Mouse (Mus musculus) CD4-positive helper T cell, adult 2 months (primary cell): ENCODE data around the gene Ctf2.

Experiments used
- DNase-seq: peaks from one replicate; pipeline ENCODE4 v3.0.0-alpha.2; 2012; ENCODE audit warnings: low read depth, missing footprints, low spot score

Ctf2 gene

GRCm38 (mm10) chr7:127760478-127760877, 28.5 kb upstream of the Ctf2 start:
- no peak for DNase-seq

- no peak for DNase-seq
These were observed 27.8 kb upstream of the Ctf2 start for GRCm38 (mm10) chr7:127759716-127760115.

GRCm38 (mm10) chr7:127753741-127754140, 21.8 kb upstream of the Ctf2 start:
- no peak for DNase-seq

GRCm38 (mm10) chr7:127753158-127753557, 21.2 kb upstream of the Ctf2 start:
- no peak for DNase-seq

DNA sequence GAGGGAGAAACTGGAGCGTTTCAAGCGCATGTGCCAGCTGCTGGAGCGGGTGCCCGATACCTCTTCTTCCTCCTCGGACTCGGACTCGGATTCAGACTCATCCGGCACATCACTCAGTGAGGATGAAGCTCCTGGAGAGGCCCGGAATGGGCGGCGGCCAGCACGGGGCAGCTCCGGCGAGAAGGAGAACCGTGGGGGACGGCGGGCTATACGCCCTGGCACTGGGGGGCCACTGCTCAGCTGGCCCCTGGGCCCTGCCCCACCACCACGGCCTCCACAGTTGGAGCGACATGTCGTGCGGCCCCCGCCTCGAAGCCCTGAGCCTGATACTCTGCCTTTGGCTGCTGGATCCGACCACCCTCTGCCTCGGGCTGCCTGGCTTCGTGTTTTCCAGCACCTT, 20.1 kb upstream of the Ctf2 start:
- DNase-seq, result no peak

DNA sequence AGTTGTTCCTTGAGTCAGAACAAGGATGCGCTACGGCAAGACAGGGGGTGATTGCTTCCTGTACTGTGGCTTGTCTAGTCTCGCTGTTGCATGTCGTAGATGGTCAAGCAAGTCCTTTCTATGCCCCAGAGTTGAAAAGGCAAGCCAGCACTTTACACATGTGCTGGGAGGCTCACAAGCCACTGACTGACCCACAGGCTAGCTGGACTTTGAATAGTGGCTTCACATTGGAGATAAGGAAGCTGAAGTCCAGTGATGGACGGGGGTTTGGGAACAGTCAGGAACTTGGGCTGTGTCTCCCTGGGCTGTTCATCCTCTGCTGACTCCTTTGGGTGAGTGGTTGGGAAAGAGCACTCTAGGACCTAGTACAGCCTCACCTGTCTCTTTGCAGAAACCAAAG, 19.7 kb upstream of the Ctf2 start:
- DNase-seq, result no peak

DNA sequence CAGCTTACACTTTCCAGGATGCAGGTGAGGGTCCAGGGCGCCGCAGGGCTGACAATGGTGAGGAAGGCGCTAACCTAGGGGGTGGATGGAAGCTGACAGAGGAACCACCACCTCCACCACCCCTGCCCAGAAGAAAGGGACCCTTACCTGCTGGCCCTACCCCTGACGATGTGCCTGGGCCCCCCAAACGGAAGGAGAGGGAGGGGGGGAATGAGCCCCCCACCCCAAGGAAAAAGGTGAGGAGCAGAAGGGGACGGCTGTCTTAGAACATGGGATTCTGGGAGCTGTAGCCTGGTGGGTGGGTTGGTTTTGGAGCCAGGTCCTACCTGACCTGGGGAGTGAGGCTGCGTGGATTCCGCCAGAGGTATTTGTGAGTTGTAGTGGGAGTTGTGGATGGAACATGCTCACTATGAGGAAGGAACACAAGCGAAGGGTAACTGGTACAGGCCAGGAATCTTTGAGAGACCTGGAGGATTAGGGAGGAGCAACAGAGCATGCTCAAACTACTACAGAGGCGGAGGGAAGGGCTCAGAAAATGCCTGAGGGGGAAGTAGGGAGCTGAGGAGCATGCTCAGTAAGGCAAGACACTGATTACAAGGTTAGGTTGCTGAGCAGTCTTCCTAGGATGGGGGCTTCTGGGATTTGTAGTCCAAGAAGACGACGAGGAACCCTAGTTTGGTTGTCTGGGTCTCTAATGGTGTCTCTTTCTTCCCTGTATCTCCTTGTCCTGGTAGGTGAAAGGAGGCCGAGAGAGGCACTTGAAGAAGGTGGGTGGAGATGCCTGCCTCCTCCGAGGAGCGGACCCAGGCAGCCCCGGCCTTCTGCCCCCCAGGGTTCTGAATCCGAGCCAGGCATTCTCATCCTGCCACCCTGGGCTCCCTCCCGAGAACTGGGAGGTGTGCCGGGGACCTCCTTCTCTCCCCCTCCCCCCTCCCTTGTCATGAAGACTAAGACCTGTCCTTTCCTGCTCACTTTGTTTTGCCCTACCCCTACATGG, 18.5 kb upstream of the Ctf2 start:
- no peak for DNase-seq

- no peak for DNase-seq
These were observed 16.2 kb upstream of the Ctf2 start for GRCm38 (mm10) chr7:127748235-127748560.

DNA sequence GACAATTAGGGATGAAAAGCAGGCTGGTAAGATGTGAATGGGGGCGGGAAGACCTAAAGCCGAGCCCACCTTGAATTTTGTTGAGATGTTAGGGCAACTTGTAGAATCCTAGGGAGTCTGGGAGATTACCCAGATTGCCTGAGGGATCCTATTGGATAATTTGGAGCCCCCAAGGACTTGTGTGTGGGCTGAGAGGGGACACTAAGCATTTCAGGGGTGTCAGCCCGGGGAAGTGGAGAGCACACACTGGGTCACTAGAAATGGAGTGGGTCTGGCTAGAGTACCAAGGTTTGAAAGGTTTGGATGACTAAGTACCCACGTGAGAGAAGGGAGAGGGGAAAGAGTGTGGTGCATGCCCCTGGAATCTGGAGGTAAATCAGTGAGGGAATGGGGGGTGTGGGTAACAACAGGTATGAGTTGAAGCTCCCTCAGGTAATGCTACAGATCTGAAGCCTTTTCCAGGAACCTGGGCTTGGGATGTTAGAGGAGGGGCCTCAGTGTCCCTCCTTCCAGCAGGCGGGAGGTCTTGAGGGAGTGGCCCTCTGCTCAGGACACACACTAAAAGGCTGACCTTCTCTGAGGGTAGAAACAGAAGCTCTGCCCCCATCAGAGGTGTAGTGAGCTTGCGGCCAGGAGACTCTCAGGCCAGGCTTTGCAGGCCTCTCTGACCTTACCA, 15.7 kb upstream of the Ctf2 start:
- DNase-seq, result no peak

DNA sequence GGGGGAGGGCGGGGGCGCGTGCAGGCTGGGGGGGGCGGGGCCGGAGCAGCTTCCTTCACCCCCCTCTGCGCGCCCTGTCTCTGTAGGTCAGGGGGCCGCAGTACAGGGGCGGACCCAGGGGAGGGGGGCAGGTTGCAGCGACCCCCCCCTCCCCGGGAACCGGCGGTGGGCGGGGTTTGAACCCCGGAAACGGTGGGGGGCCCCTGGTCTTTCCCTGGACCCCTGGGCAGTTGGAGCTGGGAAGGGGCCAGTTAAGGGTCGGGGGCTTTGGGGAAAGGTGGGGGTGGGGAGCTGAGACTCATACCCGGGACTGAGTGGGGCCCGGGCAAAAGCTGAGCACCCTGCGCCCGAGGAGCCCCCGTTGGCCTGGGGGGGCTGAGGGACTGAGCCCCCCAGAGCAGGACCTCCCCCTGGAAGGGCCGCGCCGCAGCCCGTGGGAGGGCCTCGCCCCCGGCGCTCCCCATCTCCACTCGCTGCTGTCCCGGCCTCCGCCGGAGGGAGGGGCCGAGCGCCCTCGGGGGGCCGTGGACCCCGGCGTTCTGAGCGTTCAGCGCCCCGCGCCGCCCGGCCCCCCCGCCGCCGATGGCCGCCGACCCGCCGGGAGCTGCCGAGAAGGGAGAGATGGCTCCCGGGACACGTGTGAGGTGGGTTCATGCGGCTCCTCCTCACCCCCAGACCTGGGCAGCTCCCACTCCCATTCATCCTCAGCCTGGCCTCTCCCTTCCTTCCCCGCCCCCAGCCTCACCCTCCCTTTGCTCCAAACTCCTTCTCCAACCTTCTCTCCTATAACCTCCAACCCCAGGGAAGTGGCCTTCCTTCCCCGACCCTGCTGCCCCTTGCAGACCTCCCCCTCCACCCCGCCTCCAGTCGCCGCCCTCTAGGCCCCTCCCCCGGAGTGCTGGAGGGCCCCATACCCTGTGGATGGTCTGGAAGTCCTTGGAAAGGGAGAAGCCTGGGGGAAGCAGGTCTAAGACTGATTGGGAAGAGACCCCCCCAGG, 14.8 kb upstream of the Ctf2 start:
- peak; percentile 35 for DNase-seq

DNA sequence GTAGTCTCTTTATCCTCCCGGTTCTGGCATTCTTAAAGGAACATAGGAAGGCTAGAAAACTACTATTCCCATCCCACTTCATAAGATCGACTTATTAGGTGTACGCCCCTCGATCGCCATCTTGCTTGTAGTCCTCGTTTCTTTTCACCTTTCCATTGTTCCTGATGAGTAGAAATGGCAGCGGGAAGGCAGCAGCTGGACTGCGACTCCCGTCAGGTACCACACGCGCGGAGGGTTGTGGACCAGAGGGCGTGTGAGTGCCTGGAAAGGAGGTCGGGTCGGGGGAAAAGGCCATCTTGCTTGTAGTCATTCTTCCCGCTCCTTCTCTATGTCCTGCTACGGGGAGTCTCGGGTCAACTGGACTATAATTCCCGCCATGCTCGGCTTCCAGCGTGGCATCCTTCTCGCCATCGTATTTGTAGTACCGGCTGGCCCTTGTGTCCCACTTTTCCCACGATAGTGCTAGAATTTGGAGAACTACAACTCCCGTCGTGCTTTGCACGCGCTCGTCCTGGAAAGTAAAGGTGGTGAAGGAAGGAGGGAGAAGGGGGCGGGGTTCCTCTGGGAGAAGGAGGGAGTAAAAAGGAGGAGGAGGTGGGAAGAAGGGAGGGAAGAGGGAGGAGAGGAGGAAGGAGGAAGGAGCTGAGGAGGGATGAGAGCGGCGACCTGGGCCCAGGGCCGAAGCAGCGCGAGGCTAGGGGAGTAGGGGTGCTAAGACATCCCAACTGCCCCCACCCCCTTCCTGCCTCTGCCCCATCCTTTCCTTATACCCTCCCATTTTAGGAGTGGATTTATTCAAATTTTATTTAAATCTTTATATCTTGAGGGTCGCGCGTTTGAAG, 13.9 kb upstream of the Ctf2 start:
- peak; percentile 87 for DNase-seq

- DNase-seq, result peak; percentile 92
These were observed 13.3 kb upstream of the Ctf2 start for GRCm38 (mm10) chr7:127745251-127745651.

DNA sequence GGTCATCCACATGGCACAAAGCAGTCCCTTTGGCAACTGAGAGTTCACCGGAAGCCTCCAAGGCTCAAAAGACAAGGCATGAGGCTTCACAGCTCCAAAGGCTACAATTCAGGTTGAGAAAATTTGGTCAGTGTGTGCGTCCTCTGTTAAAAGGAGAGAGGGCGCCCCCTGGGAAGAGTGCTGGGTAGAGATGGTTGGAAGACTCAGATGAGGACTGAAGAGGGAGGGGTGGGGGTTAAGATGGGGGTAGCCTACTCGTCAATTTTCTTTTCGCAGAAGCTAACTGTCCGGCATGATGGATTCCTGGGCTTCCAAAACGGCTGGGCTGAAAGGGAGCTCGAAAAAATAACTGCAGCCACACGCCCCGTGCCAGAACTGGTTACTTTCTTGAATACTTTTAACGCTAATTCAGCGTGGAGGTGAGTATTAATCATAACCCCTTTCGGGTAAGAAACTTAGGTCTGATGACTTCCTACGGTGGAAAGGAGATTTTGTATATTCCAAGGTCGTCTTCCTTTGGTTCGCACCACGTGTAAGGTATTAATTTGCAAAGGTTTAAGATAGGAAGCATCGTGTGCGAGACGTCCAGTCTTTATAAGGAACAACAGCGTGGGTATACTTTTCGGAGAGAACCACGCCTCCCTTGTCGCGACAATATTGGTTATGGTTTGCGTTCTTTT, 12.5 kb upstream of the Ctf2 start, which contains the start of gene Fbxl19:
TSS of gene Fbxl19 (plus strand) at position 178 of the 680 bp plus-strand sequence.
- DNase-seq, result peak; percentile 61

- no peak for DNase-seq
These were observed 1.8 kb downstream of the Ctf2 start for GRCm38 (mm10) chr7:127730170-127730569.

GRCm38 (mm10) chr7:127727898-127728297, 4.1 kb downstream of the Ctf2 start:
- no peak for DNase-seq

- no peak for DNase-seq
These were observed 6.0 kb downstream of the Ctf2 start for GRCm38 (mm10) chr7:127725924-127726323.

DNA sequence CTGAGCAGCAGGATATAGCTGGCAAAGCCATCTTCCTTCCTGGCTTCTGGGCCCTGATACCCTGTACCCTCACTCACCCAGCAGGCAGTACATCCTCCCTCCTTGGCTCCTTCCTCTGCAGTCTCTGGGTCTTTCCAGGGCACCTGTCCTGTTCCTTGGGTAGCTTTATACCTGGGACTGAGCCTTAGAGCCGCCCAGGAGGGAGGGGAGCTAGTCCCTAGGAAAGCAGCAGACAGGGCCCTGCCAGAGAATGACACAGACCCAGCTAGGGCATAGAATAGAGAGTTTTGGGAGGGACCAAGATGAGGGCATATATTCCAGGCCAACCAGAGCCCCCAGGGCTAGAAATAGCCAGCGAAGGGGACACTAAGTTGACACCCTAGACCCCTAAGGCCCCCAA, 6.5 kb downstream of the Ctf2 start:
- DNase-seq, result no peak

GRCm38 (mm10) chr7:127719258-127719657, 12.7 kb downstream of the Ctf2 start:
- DNase-seq, result no peak

GRCm38 (mm10) chr7:127718339-127718738, 13.6 kb downstream of the Ctf2 start:
- DNase-seq, result no peak

DNA sequence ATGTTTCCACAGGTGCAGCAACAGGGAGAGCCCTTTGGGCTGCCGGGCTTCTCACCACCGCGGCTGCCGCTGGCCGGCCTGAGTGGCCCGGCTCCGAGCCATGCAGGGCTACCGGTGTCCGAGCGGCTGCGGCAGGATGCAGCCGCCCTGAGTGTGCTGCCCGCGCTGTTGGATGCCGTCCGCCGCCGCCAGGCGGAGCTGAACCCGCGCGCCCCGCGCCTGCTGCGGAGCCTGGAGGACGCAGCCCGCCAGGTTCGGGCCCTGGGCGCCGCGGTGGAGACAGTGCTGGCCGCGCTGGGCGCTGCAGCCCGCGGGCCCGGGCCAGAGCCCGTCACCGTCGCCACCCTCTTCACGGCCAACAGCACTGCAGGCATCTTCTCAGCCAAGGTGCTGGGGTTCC, 15.0 kb downstream of the Ctf2 start:
- peak; percentile 49 for DNase-seq
